Mouse (Mus musculus): ENCODE data around the gene Dhfr.

GRCm38 (mm10) chr13:92337773-92338462, 16.6 kb upstream of the Dhfr start:
- TF ChIP-seq POLR2A (IDR thresholded peaks at IDR 0.05; ENCODE audit: extremely low read depth, insufficient read depth, low read length) (no peak), CTCF (IDR thresholded peaks at IDR 0.05; ENCODE audit: extremely low read depth, insufficient read depth, low read length) (no peak)

All from cortical plate, adult 2 months (tissue).